Mouse (Mus musculus) urinary bladder, postnatal 25 days (tissue): Measurements from ENCODE around the gene Rgs7bp.
"Not testable (repeated sequence)": the region's sequence is repeated elsewhere in the genome, so short reads cannot be mapped to it uniquely, and the experiment has no call there.

Source experiments
- DNase-seq: peaks from one replicate; pipeline ENCODE4 v3.0.0; 2022; ENCODE audit warnings: low spot score

Rgs7bp gene

GRCm38 (mm10) chr13:104936586-104936985 is 118.1 kb downstream of the Rgs7bp start:
- DNase-seq, result no peak

GRCm38 (mm10) chr13:104931635-104932532 is 122.8 kb downstream of the Rgs7bp start:
- no peak for DNase-seq

- DNase-seq, result no peak
These were observed 123.9 kb downstream of the Rgs7bp start for GRCm38 (mm10) chr13:104930814-104931213.

GRCm38 (mm10) chr13:104918663-104919062 is 136.1 kb downstream of the Rgs7bp start:
- no peak for DNase-seq

GRCm38 (mm10) chr13:104916771-104917170 is 138.0 kb downstream of the Rgs7bp start:
- not testable (repeated sequence) for DNase-seq

GRCm38 (mm10) chr13:104916106-104916505 is 138.6 kb downstream of the Rgs7bp start:
- DNase-seq, result no peak

- no peak for DNase-seq
These were observed 140.3 kb downstream of the Rgs7bp start for GRCm38 (mm10) chr13:104914288-104914895.

GRCm38 (mm10) chr13:104911626-104912025 is 143.1 kb downstream of the Rgs7bp start:
- not testable (repeated sequence) for DNase-seq

- DNase-seq, result not testable (repeated sequence)
These were observed 143.7 kb downstream of the Rgs7bp start for GRCm38 (mm10) chr13:104911006-104911405.

- no peak for DNase-seq
These were observed 146.0 kb downstream of the Rgs7bp start for GRCm38 (mm10) chr13:104908691-104909090.
